Mouse (Mus musculus) hindbrain, embryonic 16.5 days (tissue): Measurements from ENCODE around the gene 1110051M20Rik. TPM values are rescaled to one million over a fixed set of nuclear protein-coding genes. Genes with fewer than 3 reads are reported as not detected.
A peak's percentile ranks its signal among the peaks of the same experiment; 100 is the strongest.
"Not testable (repeated sequence)": the region's sequence is repeated elsewhere in the genome, so short reads cannot be mapped to it uniquely, and the experiment has no call there.

Experiments used
- ATAC-seq: fragments of 200-750 bp; cut with Nextera tagmentation; 2 replicates; pipeline ENCODE4 v1.8.0; 2017; ENCODE audit warnings: moderate TSS enrichment, moderate library complexity
- H3K27ac ChIP-seq: fragments of 300-500 bp; sonication (generic); 2 replicates; pipeline ENCODE4 v1.5.1; 2014; ENCODE audit warnings: low read depth, mild to moderate bottlenecking, control low read depth, low read length, moderate library complexity
- H3K27me3 ChIP-seq: fragments of 300-500 bp; sonication (generic); replicated peaks from 2 replicates; pipeline ENCODE4 v1.6.1; 2014; ENCODE audit warnings: low read length; ENCODE audit not compliant: control insufficient read depth, insufficient read depth
- H3K36me3 ChIP-seq: fragments of 300-500 bp; sonication (generic); 2 replicates; pipeline ENCODE4 v1.6.1; 2014; ENCODE audit warnings: mild to moderate bottlenecking, low read length, moderate library complexity, mixed read lengths; ENCODE audit not compliant: control insufficient read depth, insufficient read depth
- H3K4me1 ChIP-seq: fragments of 300-500 bp; sonication (generic); 2 replicates; pipeline ENCODE4 v1.6.1; 2014; ENCODE audit warnings: low read depth, low read length; ENCODE audit not compliant: control insufficient read depth, insufficient read depth
- H3K4me2 ChIP-seq: fragments of 300-500 bp; sonication (generic); 2 replicates; pipeline ENCODE4 v1.6.1; 2014; ENCODE audit warnings: mild to moderate bottlenecking, low read length, control low read depth, moderate library complexity
- H3K4me3 ChIP-seq: fragments of 300-500 bp; sonication (generic); 2 replicates; pipeline ENCODE4 v1.5.1; 2014; ENCODE audit warnings: mild to moderate bottlenecking, low read length, control low read depth, moderate library complexity
- H3K9ac ChIP-seq: fragments of 300-500 bp; sonication (generic); 2 replicates; pipeline ENCODE4 v1.6.1; 2014; ENCODE audit warnings: low read depth, mild to moderate bottlenecking, control low read depth, low read length, moderate library complexity
- H3K9me3 ChIP-seq: fragments of 300-500 bp; sonication (generic); 2 replicates; pipeline ENCODE4 v1.6.1; 2014; ENCODE audit warnings: mild to moderate bottlenecking, low read length, moderate library complexity; ENCODE audit not compliant: control insufficient read depth
- WGBS: fragments of 180-500 bp; shearing (Covaris S2); extraction: QIAGEN DNeasy Blood & Tissue Kit; methylation state at CpG from one replicate; pipeline ENCODE4 v1.1.7; 2014; 5-methylcytosine and 5-hydroxymethylcytosine counted together
- polyA plus RNA-seq: library from polyadenylated mRNA; unstranded; fragments of >200 nt; fragmentation: Nextera tagmentation; extraction: Ambion mirVana; gene quantifications from 2 replicates; pipeline ENCODE4 v1.2.1, GENCODE M21; 2015

1110051M20Rik gene
- polyA plus RNA-seq, 1 experiment from 2014 or later = 163 TPM

GRCm38 (mm10) chr2:91252001-91252400 lies 192.5 kb downstream of the 1110051M20Rik start:
- ATAC-seq = no peak
- no peak overlapping the region for H3K4me2 ChIP-seq
- 76% methylated on average over 4 of the region's 4 CpGs for WGBS

GRCm38 (mm10) chr2:91248366-91248765 lies 196.1 kb downstream of the 1110051M20Rik start:
- ATAC-seq = no peak
- Histone ChIP-seq H3K9ac (no peak overlapping the region), H3K4me2 (no peak overlapping the region), H3K4me1 (no peaks in the 10 kb centered on the region), H3K27ac (no peak overlapping the region), H3K36me3 (no peaks in the 10 kb centered on the region), H3K9me3 (no peaks in the 10 kb centered on the region), H3K27me3 (no peaks in the 10 kb centered on the region), H3K4me3 (no peak overlapping the region)
- 89% methylated on average over 4 of the region's 4 CpGs for WGBS

More at GRCm38 (mm10) chr2:91252001-91252400, 192.5 kb downstream of the 1110051M20Rik start:
- H3K9ac ChIP-seq = no peak overlapping the region
- peaks cover 15% of the 10 kb centered on the region for H3K4me1 ChIP-seq
- peaks cover 4% of the 10 kb centered on the region; the same call in 1 of the 2 replicates for H3K27me3 ChIP-seq
- H3K27ac ChIP-seq = no peak overlapping the region
- H3K36me3 ChIP-seq = no peaks in the 10 kb centered on the region
- H3K4me3 ChIP-seq = no peak overlapping the region
- no peaks in the 10 kb centered on the region for H3K9me3 ChIP-seq

GRCm38 (mm10) chr2:91244557-91245228 lies 199.8 kb downstream of the 1110051M20Rik start:
- WGBS = 86% methylated on average over 5 of the region's 5 CpGs
- no peak for ATAC-seq
- Histone ChIP-seq H3K27ac (no peak overlapping the region), H3K9ac (no peak overlapping the region), H3K9me3 (no peaks in the 10 kb centered on the region), H3K4me3 (no peak overlapping the region), H3K27me3 (no peaks in the 10 kb centered on the region), H3K4me2 (no peak overlapping the region), H3K36me3 (no peaks in the 10 kb centered on the region), H3K4me1 (no peaks in the 10 kb centered on the region)

GRCm38 (mm10) chr2:91243416-91243815 lies 201.1 kb downstream of the 1110051M20Rik start:
- no peaks in the 10 kb centered on the region for H3K9me3 ChIP-seq
- ATAC-seq = peak; percentile 31; the same call in 1 of the 2 replicates
- no peak overlapping the region for H3K4me2 ChIP-seq
- no peak overlapping the region for H3K9ac ChIP-seq
- H3K4me1 ChIP-seq = no peaks in the 10 kb centered on the region
- H3K27ac ChIP-seq = no peak overlapping the region
- no peaks in the 10 kb centered on the region for H3K36me3 ChIP-seq
- no peaks in the 10 kb centered on the region for H3K27me3 ChIP-seq
- no peak overlapping the region for H3K4me3 ChIP-seq
- 47% methylated on average over 3 of the region's 3 CpGs for WGBS

GRCm38 (mm10) chr2:91242547-91242946 lies 202.0 kb downstream of the 1110051M20Rik start:
- no peaks in the 10 kb centered on the region for H3K9me3 ChIP-seq
- WGBS = 77% methylated on average over 5 of the region's 5 CpGs
- H3K36me3 ChIP-seq = no peaks in the 10 kb centered on the region
- H3K27me3 ChIP-seq = no peaks in the 10 kb centered on the region
- H3K4me1 ChIP-seq = no peaks in the 10 kb centered on the region
- no peak overlapping the region for H3K4me3 ChIP-seq
- no peak overlapping the region for H3K9ac ChIP-seq
- H3K27ac ChIP-seq = no peak overlapping the region
- ATAC-seq = no peak
- no peak overlapping the region for H3K4me2 ChIP-seq

- 26% methylated on average over 4 of the region's 4 CpGs for WGBS
These were observed 206.9 kb downstream of the 1110051M20Rik start for GRCm38 (mm10) chr2:91237511-91238080.

GRCm38 (mm10) chr2:91236601-91237510 lies 207.6 kb downstream of the 1110051M20Rik start, which contains the start of gene Ddb2:
Ddb2 (minus strand) TSS chr2:91236982.
- Histone ChIP-seq H3K4me3 (peak within 1 kb of the TSS; percentile 73), H3K9ac (peak within 1 kb of the TSS; percentile 73), H3K36me3 (no peaks in the 10 kb centered on the region), H3K27ac (peak within 1 kb of the TSS; percentile 84), H3K27me3 (no peaks in the 10 kb centered on the region), H3K4me2 (peak within 1 kb of the TSS; percentile 72), H3K4me1 (peaks cover 4% of the 10 kb centered on the region), H3K9me3 (no peaks in the 10 kb centered on the region)
- peak; percentile 99 for ATAC-seq
- under 1% methylated on average over 48 of the region's 48 CpGs for WGBS

More at GRCm38 (mm10) chr2:91237511-91238080, 206.9 kb downstream of the 1110051M20Rik start:
- H3K9ac ChIP-seq, H3K9me3 ChIP-seq, H3K27me3 ChIP-seq, H3K4me1 ChIP-seq, H3K36me3 ChIP-seq: not testable (repeated sequence)
- Histone ChIP-seq H3K27ac (peak overlapping the region; percentile 84), H3K4me3 (peak overlapping the region; percentile 73), H3K4me2 (peak overlapping the region; percentile 72)
- ATAC-seq = peak; percentile 69

- no peaks in the 10 kb centered on the region for H3K36me3 ChIP-seq
- H3K4me2 ChIP-seq = no peak overlapping the region
- no peaks in the 10 kb centered on the region for H3K4me1 ChIP-seq
- H3K27me3 ChIP-seq = no peaks in the 10 kb centered on the region
- ATAC-seq = no peak
- 78% methylated on average over 2 of the region's 2 CpGs for WGBS
- no peak overlapping the region for H3K4me3 ChIP-seq
- no peaks in the 10 kb centered on the region for H3K9me3 ChIP-seq
- no peak overlapping the region for H3K9ac ChIP-seq
- no peak overlapping the region for H3K27ac ChIP-seq
These were observed 214.8 kb downstream of the 1110051M20Rik start for GRCm38 (mm10) chr2:91229735-91230134.
